Mouse (Mus musculus): ENCODE results near the gene 4930519P11Rik.

DNA sequence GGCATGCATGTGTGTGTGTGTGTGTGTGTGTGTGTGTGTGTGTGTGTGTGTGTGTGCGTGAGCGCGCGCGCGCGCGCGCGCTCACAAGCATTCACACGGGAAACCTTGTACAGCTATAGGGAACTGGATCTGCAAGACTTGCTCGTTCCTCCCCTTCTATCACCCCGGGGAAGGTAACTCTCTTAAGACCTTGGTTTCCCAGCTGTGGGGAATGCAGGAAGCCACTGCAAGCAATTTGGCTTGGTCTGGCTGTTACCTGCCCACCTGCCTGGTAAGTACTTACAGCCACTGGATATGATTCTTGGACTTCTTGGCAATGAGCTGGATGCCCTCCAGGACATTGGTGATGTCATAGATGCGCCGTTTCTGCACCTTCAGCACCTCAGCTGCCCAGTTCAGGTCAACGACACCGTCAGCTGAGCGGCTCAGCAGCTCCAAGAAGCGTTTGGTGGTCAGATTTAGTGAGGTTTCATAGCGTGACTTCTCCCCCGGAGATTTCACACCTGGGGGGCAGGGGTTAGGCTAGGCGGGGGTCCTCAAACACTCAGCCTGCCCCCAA, 49.5 kb downstream of the 4930519P11Rik start:
- TF ChIP-seq CTCF (IDR thresholded peaks at IDR 0.05; ENCODE audit: low read depth, low read length) (no peak), POLR2A (IDR thresholded peaks at IDR 0.05; ENCODE audit: extremely low read depth, insufficient read depth, low read length) (no peak)
